Mouse (Mus musculus): ENCODE results near the gene Clec9a. TPM values are rescaled to one million over a fixed set of nuclear protein-coding genes. Genes with fewer than 3 reads are reported as not detected.

Clec9a gene
- polyA plus RNA-seq, 1 experiment from 2014 or later, result 0.35 TPM

DNA sequence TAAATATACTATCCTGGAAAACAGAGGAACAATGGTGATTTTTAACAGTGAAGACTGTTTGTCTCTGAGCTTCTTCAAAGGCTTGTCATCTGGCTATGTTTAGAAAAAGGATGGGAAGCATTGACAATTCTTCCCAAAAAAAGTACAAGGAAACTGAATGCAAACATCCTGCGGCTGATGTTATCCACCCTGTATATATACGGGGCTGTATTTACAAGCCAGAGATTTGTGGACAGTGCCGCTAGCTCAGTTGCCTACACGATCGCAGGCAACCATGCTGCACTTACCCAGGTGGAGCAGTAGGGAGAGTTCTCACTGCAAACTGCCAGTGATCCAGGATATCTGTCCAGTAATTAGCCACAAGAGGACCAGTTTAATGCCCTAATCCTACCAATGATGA, 16.6 kb downstream of the Clec9a start:
- no peaks in the 10 kb centered on the region for H3K36me3 ChIP-seq
- H3K27me3 ChIP-seq (replicated peaks), result no peaks in the 10 kb centered on the region
- no peak overlapping the region for H3K4me2 ChIP-seq
- no peaks in the 10 kb centered on the region for H3K9me3 ChIP-seq
- peak overlapping the region; percentile 80 for H3K27ac ChIP-seq (replicated peaks)
- H3K4me1 ChIP-seq, result peaks cover 18% of the 10 kb centered on the region
- H3K9ac ChIP-seq, result no peak overlapping the region
- 52% methylated on average over 5 of the region's 5 CpGs for WGBS
- no peak for ATAC-seq (ENCODE audit: extremely low read depth, insufficient number of reproducible peaks, low FRiP score, low TSS enrichment)
- H3K4me3 ChIP-seq, result no peak overlapping the region

DNA sequence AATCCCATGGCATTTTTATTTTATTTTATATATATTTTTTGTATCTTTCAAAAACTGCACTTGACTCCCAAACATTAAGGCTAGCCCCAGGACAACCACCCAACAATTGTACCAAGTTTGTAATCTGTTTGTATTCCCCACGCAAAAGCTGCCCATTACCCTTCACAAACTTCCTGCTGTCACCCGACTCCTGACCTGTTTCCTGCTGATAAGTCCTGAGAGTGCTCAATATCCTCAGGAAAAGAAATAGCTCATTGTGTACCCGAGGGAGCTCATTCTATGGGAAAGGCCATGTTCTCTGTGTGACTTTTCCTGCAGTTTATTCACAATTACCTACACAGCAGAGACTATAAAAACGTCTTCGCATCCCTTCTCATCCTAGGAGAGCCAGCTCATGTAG, 17.1 kb downstream of the Clec9a start:
- H3K9ac ChIP-seq, result no peak overlapping the region
- peaks cover 18% of the 10 kb centered on the region for H3K4me1 ChIP-seq
- H3K27me3 ChIP-seq (replicated peaks), result no peaks in the 10 kb centered on the region
- no peak overlapping the region for H3K4me3 ChIP-seq
- 28% methylated on average over 5 of the region's 5 CpGs for WGBS
- no peak for ATAC-seq (ENCODE audit: extremely low read depth, insufficient number of reproducible peaks, low FRiP score, low TSS enrichment)
- H3K36me3 ChIP-seq, result no peaks in the 10 kb centered on the region
- peak overlapping the region; percentile 48; the same call in 1 of the 2 replicates for H3K27ac ChIP-seq (replicated peaks)
- H3K4me2 ChIP-seq, result no peak overlapping the region
- H3K9me3 ChIP-seq, result no peaks in the 10 kb centered on the region

- no peak overlapping the region for H3K9ac ChIP-seq
- no peaks in the 10 kb centered on the region for H3K9me3 ChIP-seq
- peaks cover 18% of the 10 kb centered on the region for H3K4me1 ChIP-seq
- H3K36me3 ChIP-seq, result no peaks in the 10 kb centered on the region
- no peak overlapping the region for H3K4me2 ChIP-seq
- no peaks in the 10 kb centered on the region for H3K27me3 ChIP-seq (replicated peaks)
- no peak overlapping the region for H3K4me3 ChIP-seq
- WGBS, result 65% methylated on average over 4 of the region's 4 CpGs
- H3K27ac ChIP-seq (replicated peaks), result no peak overlapping the region
- ATAC-seq (ENCODE audit: extremely low read depth, insufficient number of reproducible peaks, low FRiP score, low TSS enrichment), result no peak
Observed at GRCm38 (mm10) chr6:129427281-129427680, 18.6 kb downstream of the Clec9a start.

DNA sequence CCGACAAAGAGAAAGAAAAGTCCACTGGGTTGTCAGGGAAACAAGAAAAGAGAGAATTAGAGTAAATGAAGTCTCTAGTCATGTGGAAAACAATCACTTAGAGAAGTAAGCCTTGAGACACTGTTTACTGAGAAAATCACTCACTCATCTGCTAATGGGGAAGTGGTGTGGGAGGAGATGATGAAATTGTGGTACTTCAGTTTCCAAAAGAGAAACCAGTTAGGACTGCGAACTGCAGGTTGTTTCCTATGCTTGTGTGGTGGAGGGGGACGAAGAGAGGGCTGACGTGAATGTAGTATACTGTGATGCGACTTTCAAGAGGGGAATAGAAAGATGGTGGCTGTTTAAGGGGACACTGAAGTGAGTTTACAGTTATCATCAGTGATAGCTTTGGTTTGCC, 25.6 kb downstream of the Clec9a start:
- Histone ChIP-seq H3K4me3 (no peak overlapping the region), H3K27ac (replicated peaks) (no peak overlapping the region), H3K4me1 (no peaks in the 10 kb centered on the region), H3K27me3 (replicated peaks) (no peaks in the 10 kb centered on the region), H3K36me3 (no peaks in the 10 kb centered on the region), H3K9me3 (no peaks in the 10 kb centered on the region), H3K4me2 (no peak overlapping the region), H3K9ac (no peak overlapping the region)
- ATAC-seq (ENCODE audit: extremely low read depth, insufficient number of reproducible peaks, low FRiP score, low TSS enrichment), result no peak
- WGBS, result 69% methylated on average over 5 of the region's 5 CpGs

DNA sequence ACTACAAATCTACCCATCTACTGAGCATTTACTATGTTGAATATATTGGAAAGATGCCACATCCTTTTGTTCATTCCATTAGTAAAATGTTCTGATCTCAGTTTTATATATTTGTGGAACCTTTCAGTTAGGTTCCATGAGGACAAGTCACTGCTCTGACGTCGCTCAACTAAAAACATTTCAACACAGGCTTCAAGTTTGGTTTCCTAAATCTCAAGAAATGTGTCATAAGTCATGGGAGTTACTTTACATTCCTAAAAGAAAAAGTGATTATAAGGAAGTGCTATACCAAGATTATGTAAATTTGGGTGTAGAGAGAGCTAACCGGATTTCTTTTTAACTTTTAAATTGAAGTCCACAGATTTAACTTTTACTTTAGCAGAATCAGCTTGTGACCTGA, 27.4 kb downstream of the Clec9a start:
- H3K36me3 ChIP-seq, result no peaks in the 10 kb centered on the region
- H3K9ac ChIP-seq, result no peak overlapping the region
- H3K4me3 ChIP-seq, result no peak overlapping the region
- WGBS, result 76% methylated on average over 3 of the region's 3 CpGs
- ATAC-seq (ENCODE audit: extremely low read depth, insufficient number of reproducible peaks, low FRiP score, low TSS enrichment), result no peak
- no peaks in the 10 kb centered on the region for H3K27me3 ChIP-seq (replicated peaks)
- H3K4me1 ChIP-seq, result no peaks in the 10 kb centered on the region
- no peak overlapping the region for H3K4me2 ChIP-seq
- H3K9me3 ChIP-seq, result no peaks in the 10 kb centered on the region
- no peak overlapping the region for H3K27ac ChIP-seq (replicated peaks)

GRCm38 (mm10) chr6:129438033-129438432, 29.4 kb downstream of the Clec9a start:
- Histone ChIP-seq H3K27ac (replicated peaks) (no peak overlapping the region), H3K4me1 (no peaks in the 10 kb centered on the region), H3K4me3 (no peak overlapping the region), H3K4me2 (no peak overlapping the region), H3K9me3 (no peaks in the 10 kb centered on the region), H3K36me3 (no peaks in the 10 kb centered on the region), H3K27me3 (replicated peaks) (no peaks in the 10 kb centered on the region), H3K9ac (no peak overlapping the region)
- ATAC-seq (ENCODE audit: extremely low read depth, insufficient number of reproducible peaks, low FRiP score, low TSS enrichment), result no peak
- WGBS, result 75% methylated on average over 2 of the region's 2 CpGs

- Histone ChIP-seq H3K36me3 (no peaks in the 10 kb centered on the region), H3K4me3 (no peak overlapping the region), H3K4me2 (no peak overlapping the region), H3K9me3 (no peaks in the 10 kb centered on the region), H3K9ac (no peak overlapping the region), H3K27me3 (replicated peaks) (no peaks in the 10 kb centered on the region), H3K27ac (replicated peaks) (no peak overlapping the region), H3K4me1 (no peaks in the 10 kb centered on the region; the same call in 1 of the 2 replicates)
- WGBS, result 65% methylated on average over 6 of the region's 6 CpGs
- ATAC-seq (ENCODE audit: extremely low read depth, insufficient number of reproducible peaks, low FRiP score, low TSS enrichment), result no peak
Observed at GRCm38 (mm10) chr6:129449743-129450142, 41.1 kb downstream of the Clec9a start.

DNA sequence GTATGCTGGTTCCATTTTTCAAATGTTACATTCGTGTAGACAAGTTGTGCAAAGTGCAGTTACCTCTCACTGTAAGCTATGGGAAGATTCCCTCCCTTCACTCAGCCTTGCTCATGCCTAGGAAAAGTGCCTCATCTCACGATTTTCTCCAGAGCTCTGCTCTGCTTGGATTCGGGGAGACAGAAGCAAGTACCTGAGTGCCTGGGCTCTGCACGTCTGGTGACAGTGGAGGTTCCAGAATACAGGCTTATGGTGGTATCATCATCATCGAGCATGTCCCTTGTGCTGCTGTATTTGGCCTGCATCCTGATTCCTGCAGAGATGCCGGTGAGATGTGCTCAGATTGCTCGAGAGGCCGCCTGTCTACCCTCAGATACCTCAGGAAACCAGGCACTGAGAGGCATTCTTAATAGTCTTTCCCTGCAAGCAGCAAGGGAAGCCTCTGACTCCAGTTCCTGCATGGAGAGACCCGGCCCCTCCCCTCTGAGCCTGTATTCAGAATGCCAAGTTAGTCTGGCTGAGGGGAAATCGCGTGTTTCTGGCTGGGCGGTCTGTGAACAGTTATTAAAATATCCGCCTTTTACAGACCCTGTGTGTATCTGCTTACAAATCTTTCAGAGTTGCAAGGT, 42.9 kb downstream of the Clec9a start, which contains the start of gene Clec1a:
Clec1a (minus strand) TSS at position 590 of the 629 bp plus-strand sequence.
- Histone ChIP-seq H3K9me3 (no peaks in the 10 kb centered on the region), H3K27ac (replicated peaks) (0 out of 2 replicates have a peak within 1 kb of the TSS, but pooled peaks have one; percentile 3), H3K4me2 (peak within 1 kb of the TSS; percentile 32), H3K4me3 (0 out of 2 replicates have a peak within 1 kb of the TSS, but pooled peaks have one; percentile 6), H3K36me3 (no peaks in the 10 kb centered on the region), H3K4me1 (no peaks in the 10 kb centered on the region; the same call in 1 of the 2 replicates), H3K27me3 (replicated peaks) (no peaks in the 10 kb centered on the region), H3K9ac (peak within 1 kb of the TSS; percentile 17; the same call in 1 of the 2 replicates)
- ATAC-seq (ENCODE audit: extremely low read depth, insufficient number of reproducible peaks, low FRiP score, low TSS enrichment), result no peak
- 48% methylated on average over 13 of the region's 13 CpGs for WGBS

- Histone ChIP-seq H3K27me3 (replicated peaks) (no peaks in the 10 kb centered on the region), H3K4me2 (no peak overlapping the region), H3K9ac (no peak overlapping the region), H3K4me3 (no peak overlapping the region), H3K9me3 (no peaks in the 10 kb centered on the region), H3K4me1 (no peaks in the 10 kb centered on the region), H3K27ac (replicated peaks) (no peak overlapping the region), H3K36me3 (no peaks in the 10 kb centered on the region)
- 84% methylated on average over 6 of the region's 6 CpGs for WGBS
- ATAC-seq (ENCODE audit: extremely low read depth, insufficient number of reproducible peaks, low FRiP score, low TSS enrichment), result no peak
Observed at GRCm38 (mm10) chr6:129471386-129471785, 62.7 kb downstream of the Clec9a start.

DNA sequence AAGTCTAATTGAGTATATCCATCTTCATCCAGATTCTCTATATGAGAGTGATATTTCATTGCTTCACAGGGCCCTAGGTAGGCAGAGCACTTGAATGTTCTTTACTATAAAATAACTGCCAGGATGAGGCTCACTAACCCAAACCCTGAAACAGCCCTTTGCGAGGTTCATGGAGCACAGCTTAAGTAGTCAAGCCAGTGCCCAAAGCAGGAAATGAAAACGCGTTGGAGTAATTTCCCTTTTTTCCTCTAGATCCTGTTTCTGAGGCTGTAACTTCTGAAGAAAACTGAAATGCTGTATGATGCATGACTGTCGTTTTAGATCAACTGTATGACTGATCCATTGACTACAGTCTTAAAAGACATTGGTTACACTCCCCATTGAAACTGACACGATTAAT, 64.0 kb downstream of the Clec9a start:
- Histone ChIP-seq H3K4me2 (no peak overlapping the region), H3K9ac (no peak overlapping the region), H3K27ac (replicated peaks) (no peak overlapping the region), H3K4me1 (no peaks in the 10 kb centered on the region), H3K4me3 (no peak overlapping the region), H3K9me3 (no peaks in the 10 kb centered on the region), H3K27me3 (replicated peaks) (no peaks in the 10 kb centered on the region), H3K36me3 (no peaks in the 10 kb centered on the region)
- WGBS, result 70% methylated on average over 5 of the region's 5 CpGs
- no peak for ATAC-seq (ENCODE audit: extremely low read depth, insufficient number of reproducible peaks, low FRiP score, low TSS enrichment)
